Mouse (Mus musculus): ENCODE results near the gene Rwdd1. TPM values are rescaled to one million over a fixed set of nuclear protein-coding genes. Genes with fewer than 3 reads are reported as not detected.

Gene Rwdd1
- polyA plus RNA-seq (2012; fragmentation: generic; extraction: Trizol), result 114 TPM
- long read RNA-seq, experiment 1, transcript Rwdd1-201 (7 exons, 1,090 nt), result major isoform, 139 of 175 reads
- long read RNA-seq, experiment 1, partial matches to known transcripts, result 34 of 175 reads
- long read RNA-seq, experiment 1, other reads (novel, unspliced or antisense), result 1 of 175 reads
- long read RNA-seq, experiment 2, transcript Rwdd1-201 (7 exons, 1,090 nt), result major isoform, 60 of 64 reads
- long read RNA-seq, experiment 2, partial matches to known transcripts, result 1 of 64 reads
- long read RNA-seq, experiment 2, other reads (novel, unspliced or antisense), result 3 of 64 reads

DNA sequence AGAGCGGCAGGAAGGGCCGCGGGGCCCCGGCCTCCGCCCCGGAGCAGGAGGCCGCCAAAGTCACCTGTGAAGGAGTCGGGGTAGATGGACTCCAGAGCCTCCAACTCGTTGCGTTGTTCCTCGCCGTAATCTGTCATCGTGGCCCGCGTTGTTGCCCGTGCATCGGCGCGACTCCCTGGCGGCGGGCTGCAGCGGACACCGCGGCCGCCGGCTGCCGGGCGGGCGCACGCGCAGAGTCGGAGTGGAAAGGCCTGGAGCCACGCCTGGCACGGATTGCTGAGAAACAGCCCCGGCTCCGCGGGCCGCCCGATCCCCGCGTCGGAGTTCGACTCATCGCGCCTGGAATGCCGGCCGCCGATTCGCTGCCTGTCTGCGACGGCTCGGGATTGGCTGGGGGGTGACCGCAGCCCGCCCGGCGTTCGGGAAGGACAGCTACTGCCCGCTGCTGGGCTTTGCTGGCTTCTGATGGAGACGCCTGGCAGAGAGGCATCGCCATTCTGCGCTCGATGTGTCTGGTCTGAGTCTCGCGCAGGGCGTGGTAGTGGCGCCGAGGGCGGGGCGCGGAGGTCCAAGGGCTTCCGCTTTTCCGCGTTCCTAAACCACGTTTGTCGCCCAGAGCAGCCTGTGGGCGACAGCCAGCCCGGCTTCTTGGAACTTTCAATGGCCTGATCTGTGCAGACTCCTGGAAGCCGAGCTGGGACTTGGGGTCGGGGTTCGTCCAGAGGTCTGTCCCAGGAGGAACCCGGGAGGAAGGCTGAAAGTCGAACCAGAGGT, at the start of gene Rwdd1:
Gene Rwdd1 (minus strand): TSS at position 323 of the 774 bp plus-strand sequence.
- Histone ChIP-seq H3K79me2 (ENCODE audit: control insufficient read depth, insufficient read depth) (peaks cover 49% of the 10 kb centered on the region), H3K36me3 (ENCODE audit: control insufficient read depth, insufficient read depth) (peaks cover 24% of the 10 kb centered on the region), H3K27me3 (ENCODE audit: control insufficient read depth, insufficient read depth, insufficient read length) (no peaks in the 10 kb centered on the region), H3ac (ENCODE audit: control insufficient read depth, insufficient read length, low read depth) (peak within 1 kb of the TSS; percentile 89), H3K4me3 (ENCODE audit: insufficient read depth, poor library complexity, severe bottlenecking) (peak within 1 kb of the TSS; percentile 96), H3K79me3 (ENCODE audit: low read depth) (peaks cover 47% of the 10 kb centered on the region)
- TF ChIP-seq MYOG (IDR thresholded peaks at IDR 0.05; ENCODE audit: control insufficient read depth, extremely low read depth, insufficient read length), result no peak
- TF ChIP-seq MAX (IDR thresholded peaks at IDR 0.05), result peak; percentile 76

- Histone ChIP-seq H3K4me3 (ENCODE audit: insufficient read depth, poor library complexity, severe bottlenecking) (no peak overlapping the region), H3K36me3 (ENCODE audit: control insufficient read depth, insufficient read depth) (no peaks in the 10 kb centered on the region), H3K27me3 (ENCODE audit: control insufficient read depth, insufficient read depth, insufficient read length) (no peaks in the 10 kb centered on the region), H3ac (ENCODE audit: control insufficient read depth, insufficient read length, low read depth) (no peak overlapping the region), H3K79me2 (ENCODE audit: control insufficient read depth, insufficient read depth) (no peaks in the 10 kb centered on the region), H3K79me3 (ENCODE audit: low read depth) (no peaks in the 10 kb centered on the region)
- TF ChIP-seq MAX (IDR thresholded peaks at IDR 0.05) (no peak), FOSL1 (IDR thresholded peaks at IDR 0.05; ENCODE audit: insufficient read depth, low read length, poor library complexity, severe bottlenecking) (no peak), MYOG (IDR thresholded peaks at IDR 0.05; ENCODE audit: control insufficient read depth, extremely low read depth, insufficient read length) (no peak), MYOD1 (IDR thresholded peaks at IDR 0.05; ENCODE audit: control insufficient read depth, insufficient read length, low read depth) (no peak), CTCF (IDR thresholded peaks at IDR 0.05; ENCODE audit: control insufficient read depth, insufficient read depth, insufficient read length) (no peak), USF1 (IDR thresholded peaks at IDR 0.05; ENCODE audit: low read depth) (no peak), CEBPB (IDR thresholded peaks at IDR 0.05; ENCODE audit: low read depth) (no peak)
These were observed 47.2 kb upstream of the Rwdd1 start for GRCm38 (mm10) chr10:34066591-34066990.

GRCm38 (mm10) chr10:34053987-34054386, 34.6 kb upstream of the Rwdd1 start:
- Histone ChIP-seq H3K4me3 (ENCODE audit: insufficient read depth, poor library complexity, severe bottlenecking) (no peak overlapping the region), H3K79me3 (ENCODE audit: low read depth) (no peaks in the 10 kb centered on the region), H3K79me2 (ENCODE audit: control insufficient read depth, insufficient read depth) (no peaks in the 10 kb centered on the region), H3ac (ENCODE audit: control insufficient read depth, insufficient read length, low read depth) (no peak overlapping the region), H3K36me3 (ENCODE audit: control insufficient read depth, insufficient read depth) (no peaks in the 10 kb centered on the region), H3K27me3 (ENCODE audit: control insufficient read depth, insufficient read depth, insufficient read length) (no peaks in the 10 kb centered on the region)
- TF ChIP-seq MAX (IDR thresholded peaks at IDR 0.05), result no peak
- no peak for TF ChIP-seq CTCF (IDR thresholded peaks at IDR 0.05; ENCODE audit: control insufficient read depth, insufficient read depth, insufficient read length)
- TF ChIP-seq MYOG (IDR thresholded peaks at IDR 0.05; ENCODE audit: control insufficient read depth, extremely low read depth, insufficient read length), result no peak
- TF ChIP-seq CEBPB (IDR thresholded peaks at IDR 0.05; ENCODE audit: low read depth), result no peak
- no peak for TF ChIP-seq USF1 (IDR thresholded peaks at IDR 0.05; ENCODE audit: low read depth)
- no peak for TF ChIP-seq FOSL1 (IDR thresholded peaks at IDR 0.05; ENCODE audit: insufficient read depth, low read length, poor library complexity, severe bottlenecking)
- no peak for TF ChIP-seq MYOD1 (IDR thresholded peaks at IDR 0.05; ENCODE audit: control insufficient read depth, insufficient read length, low read depth)

- Histone ChIP-seq H3K27me3 (ENCODE audit: control insufficient read depth, insufficient read depth, insufficient read length) (no peaks in the 10 kb centered on the region), H3K4me3 (ENCODE audit: insufficient read depth, poor library complexity, severe bottlenecking) (no peak within 1 kb of the TSS), H3K36me3 (ENCODE audit: control insufficient read depth, insufficient read depth) (no peaks in the 10 kb centered on the region), H3ac (ENCODE audit: control insufficient read depth, insufficient read length, low read depth) (no peak within 1 kb of the TSS), H3K79me2 (ENCODE audit: control insufficient read depth, insufficient read depth) (no peaks in the 10 kb centered on the region), H3K79me3 (ENCODE audit: low read depth) (no peaks in the 10 kb centered on the region)
- TF ChIP-seq CEBPB (IDR thresholded peaks at IDR 0.05; ENCODE audit: low read depth) (no peak), FOSL1 (IDR thresholded peaks at IDR 0.05; ENCODE audit: insufficient read depth, low read length, poor library complexity, severe bottlenecking) (no peak), MAX (IDR thresholded peaks at IDR 0.05) (no peak), MYOD1 (IDR thresholded peaks at IDR 0.05; ENCODE audit: control insufficient read depth, insufficient read length, low read depth) (no peak), USF1 (IDR thresholded peaks at IDR 0.05; ENCODE audit: low read depth) (no peak), CTCF (IDR thresholded peaks at IDR 0.05; ENCODE audit: control insufficient read depth, insufficient read depth, insufficient read length) (no peak), MYOG (IDR thresholded peaks at IDR 0.05; ENCODE audit: control insufficient read depth, extremely low read depth, insufficient read length) (no peak)
These were observed 24.8 kb upstream of the Rwdd1 start, which contains the start of gene Calhm4 for GRCm38 (mm10) chr10:34044210-34044609. Gene Calhm4 (minus strand): TSS chr10:34044310.

GRCm38 (mm10) chr10:34037401-34037800, 18.0 kb upstream of the Rwdd1 start, which contains the start of gene Trappc3l:
Gene Trappc3l (plus strand): TSS chr10:34037597.
- no peaks in the 10 kb centered on the region for H3K79me2 ChIP-seq (ENCODE audit: control insufficient read depth, insufficient read depth)
- no peaks in the 10 kb centered on the region for H3K36me3 ChIP-seq (ENCODE audit: control insufficient read depth, insufficient read depth)
- TF ChIP-seq MAX (IDR thresholded peaks at IDR 0.05), result no peak
- TF ChIP-seq FOSL1 (IDR thresholded peaks at IDR 0.05; ENCODE audit: insufficient read depth, low read length, poor library complexity, severe bottlenecking), result no peak
- no peak for TF ChIP-seq CEBPB (IDR thresholded peaks at IDR 0.05; ENCODE audit: low read depth)
- TF ChIP-seq MYOG (IDR thresholded peaks at IDR 0.05; ENCODE audit: control insufficient read depth, extremely low read depth, insufficient read length), result no peak
- TF ChIP-seq USF1 (IDR thresholded peaks at IDR 0.05; ENCODE audit: low read depth), result no peak
- no peak for TF ChIP-seq CTCF (IDR thresholded peaks at IDR 0.05; ENCODE audit: control insufficient read depth, insufficient read depth, insufficient read length)
- no peak for TF ChIP-seq MYOD1 (IDR thresholded peaks at IDR 0.05; ENCODE audit: control insufficient read depth, insufficient read length, low read depth)
- no peaks in the 10 kb centered on the region for H3K79me3 ChIP-seq (ENCODE audit: low read depth)
- H3ac ChIP-seq (ENCODE audit: control insufficient read depth, insufficient read length, low read depth), result no peak within 1 kb of the TSS
- H3K27me3 ChIP-seq (ENCODE audit: control insufficient read depth, insufficient read depth, insufficient read length), result no peaks in the 10 kb centered on the region
- H3K4me3 ChIP-seq (ENCODE audit: insufficient read depth, poor library complexity, severe bottlenecking), result no peak within 1 kb of the TSS
